Mouse (Mus musculus): ENCODE measurements around the gene Acsl6.
"Not testable (repeated sequence)": the region's sequence is repeated elsewhere in the genome, so short reads cannot be mapped to it uniquely, and the experiment has no call there.

The Acsl6 gene

GRCm38 (mm10) chr11:54303728-54304470, at the start of gene Acsl6:
Gene Acsl6 (plus strand): TSS chr11:54303798.
- peak; percentile 83 for DNase-seq (ENCODE audit: low read depth, low spot score)

GRCm38 (mm10) chr11:54254114-54254513, 49.5 kb upstream of the Acsl6 start:
- DNase-seq (ENCODE audit: low read depth, low spot score) = peak; percentile 55

- peak; percentile 94 for DNase-seq (ENCODE audit: low read depth, low spot score)
These were observed 46.8 kb upstream of the Acsl6 start for GRCm38 (mm10) chr11:54256624-54257376.

GRCm38 (mm10) chr11:54263405-54264031, 40.1 kb upstream of the Acsl6 start:
- DNase-seq (ENCODE audit: low read depth, low spot score) = no peak

DNA sequence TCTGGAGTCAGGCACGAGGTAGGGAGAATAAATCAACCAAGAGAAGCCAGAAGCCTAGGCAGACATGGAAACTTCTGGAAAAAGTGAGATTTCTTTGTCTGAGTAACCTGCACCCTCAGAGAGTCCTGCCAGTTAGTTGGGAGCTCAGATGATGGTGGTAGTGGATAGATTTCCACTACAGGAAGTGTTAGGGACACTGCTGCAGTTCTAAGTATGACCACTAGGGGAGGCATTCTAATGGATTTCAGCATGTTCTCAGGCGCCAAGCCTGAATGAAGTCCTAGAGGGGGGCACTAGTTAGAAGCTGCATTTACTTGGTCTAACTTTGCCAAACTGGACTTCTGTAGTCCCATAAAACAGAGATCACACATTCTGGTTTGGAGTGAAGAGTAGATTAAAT, 39.1 kb upstream of the Acsl6 start:
- DNase-seq (ENCODE audit: low read depth, low spot score) = peak; percentile 85

- DNase-seq (ENCODE audit: low read depth, low spot score) = no peak
These were observed 36.4 kb upstream of the Acsl6 start, which contains the start of gene Il3 for GRCm38 (mm10) chr11:54267177-54267576. Gene Il3 (minus strand): TSS chr11:54267277.

GRCm38 (mm10) chr11:54269191-54269896, 34.3 kb upstream of the Acsl6 start:
- peak; percentile 31 for DNase-seq (ENCODE audit: low read depth, low spot score)

GRCm38 (mm10) chr11:54271437-54271949, 32.1 kb upstream of the Acsl6 start:
- no peak for DNase-seq (ENCODE audit: low read depth, low spot score)

GRCm38 (mm10) chr11:54287821-54288453, 15.7 kb upstream of the Acsl6 start:
- DNase-seq (ENCODE audit: low read depth, low spot score) = no peak

DNA sequence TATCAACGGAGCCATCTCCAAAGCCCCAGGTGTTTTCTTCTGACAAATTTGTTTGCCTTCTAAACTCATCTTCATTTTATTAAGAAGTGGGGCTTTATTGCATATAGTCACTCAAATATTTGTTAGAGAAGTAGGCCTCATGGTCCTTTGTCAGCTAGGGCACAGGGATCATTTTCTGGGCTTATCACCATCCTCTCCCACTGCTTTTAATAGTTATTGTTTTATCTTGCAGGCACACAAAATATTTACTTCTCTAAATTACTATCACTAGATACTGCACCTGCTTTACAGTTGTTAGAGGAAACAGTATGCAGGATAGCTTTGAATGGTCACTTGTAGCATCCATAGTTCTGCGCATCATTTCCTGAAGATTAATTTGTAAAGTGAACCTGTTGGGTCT, 11.4 kb upstream of the Acsl6 start:
- DNase-seq (ENCODE audit: low read depth, low spot score) = no peak

DNA sequence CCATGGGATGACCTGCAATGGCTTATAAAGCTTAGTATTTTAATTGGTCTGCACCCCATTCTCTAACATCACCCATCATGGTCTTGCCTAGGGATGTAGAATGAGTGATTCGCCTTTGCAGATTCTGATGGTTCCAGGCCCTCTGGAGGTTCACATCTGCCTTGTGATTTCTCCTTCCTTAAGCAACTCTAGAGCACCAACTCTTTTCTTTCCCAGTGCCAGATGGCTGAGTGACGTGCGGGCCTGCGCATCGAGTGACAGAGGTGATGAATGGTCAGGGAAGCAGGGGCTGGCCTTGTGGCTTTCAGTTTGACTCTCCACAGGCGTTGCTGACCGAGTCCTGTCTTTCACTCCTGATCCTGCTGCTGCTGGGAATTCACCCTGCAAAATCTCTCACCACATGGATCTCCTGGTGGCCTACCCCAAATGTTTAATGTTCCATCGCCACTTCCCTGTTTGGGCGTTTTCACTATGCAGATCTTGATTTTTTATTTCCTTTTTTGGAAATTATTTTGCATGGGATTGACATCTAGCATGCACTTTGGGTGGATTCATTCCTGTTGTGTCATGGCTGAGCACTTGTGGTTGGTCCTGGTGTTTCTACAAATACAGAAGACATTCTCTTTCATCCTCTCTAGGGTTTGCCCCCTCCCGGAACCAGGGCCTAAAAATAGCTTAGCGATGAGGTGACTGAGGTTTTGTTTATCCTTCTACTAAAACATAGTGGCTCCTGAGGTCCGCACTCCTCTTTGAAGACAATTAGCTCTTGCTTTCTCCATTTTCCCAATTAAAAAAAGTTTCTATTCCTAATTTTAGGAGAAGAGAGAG, 9.4 kb upstream of the Acsl6 start:
- DNase-seq (ENCODE audit: low read depth, low spot score) = no peak

DNA sequence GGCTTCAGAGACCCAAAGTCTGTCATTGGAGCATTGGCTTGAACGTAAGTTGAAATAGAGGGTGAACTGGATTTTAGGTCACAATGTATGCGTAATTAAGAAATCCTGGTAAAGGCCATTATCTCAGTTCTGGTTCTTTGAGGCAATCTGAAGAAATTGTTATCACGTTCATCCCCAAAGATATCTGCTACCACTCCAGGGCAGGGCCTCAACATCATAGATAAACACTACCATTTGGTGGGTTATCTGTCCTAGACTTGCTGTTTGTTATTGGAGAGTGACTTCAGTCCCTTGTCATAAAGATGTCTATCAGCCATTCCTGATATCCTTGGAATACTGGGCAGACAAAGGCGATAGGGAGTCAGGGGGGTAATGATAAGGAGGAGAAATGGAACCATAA, 7.6 kb upstream of the Acsl6 start:
- no peak for DNase-seq (ENCODE audit: low read depth, low spot score)

DNA sequence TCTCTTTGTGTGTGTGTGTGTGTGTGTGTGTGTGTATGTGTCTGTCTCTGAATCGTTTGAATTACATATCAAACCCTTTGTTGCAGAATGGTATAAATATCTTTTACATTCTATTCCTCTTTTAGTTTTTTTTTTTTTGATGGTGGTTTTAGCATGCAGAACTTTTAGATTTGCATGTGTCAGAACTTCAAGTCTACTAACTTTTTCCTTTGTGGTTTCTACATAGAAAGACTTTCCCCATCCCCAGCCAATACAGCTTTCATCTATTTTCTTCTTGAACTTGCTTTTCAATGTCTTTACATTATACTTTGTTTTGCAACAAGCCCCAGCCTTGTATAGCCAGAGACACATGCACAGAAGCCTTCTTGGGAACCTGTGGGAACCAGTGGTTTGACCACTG, 6.9 kb upstream of the Acsl6 start:
- DNase-seq (ENCODE audit: low read depth, low spot score) = no peak

GRCm38 (mm10) chr11:54297471-54297870, 6.1 kb upstream of the Acsl6 start:
- not testable (repeated sequence) for DNase-seq (ENCODE audit: low read depth, low spot score)

DNA sequence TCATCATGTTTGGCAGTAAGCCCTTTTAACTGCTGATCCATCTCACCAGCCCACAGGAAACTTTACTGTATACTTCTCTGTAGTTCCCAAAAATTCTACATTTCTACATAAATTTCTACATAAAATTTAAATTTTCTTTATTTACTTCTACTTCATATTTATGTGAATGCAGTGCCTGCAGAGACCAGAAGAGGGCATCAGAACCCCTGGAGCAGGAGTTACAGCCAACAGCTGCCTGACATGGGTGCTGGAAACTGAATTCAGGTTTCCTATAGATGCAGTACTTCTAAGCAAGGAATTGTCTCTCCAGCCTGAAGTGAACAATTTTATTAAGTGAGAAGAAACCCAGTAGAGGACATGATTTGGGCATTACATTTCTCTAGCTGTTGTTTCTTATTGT, 4.8 kb upstream of the Acsl6 start:
- DNase-seq (ENCODE audit: low read depth, low spot score) = no peak

DNA sequence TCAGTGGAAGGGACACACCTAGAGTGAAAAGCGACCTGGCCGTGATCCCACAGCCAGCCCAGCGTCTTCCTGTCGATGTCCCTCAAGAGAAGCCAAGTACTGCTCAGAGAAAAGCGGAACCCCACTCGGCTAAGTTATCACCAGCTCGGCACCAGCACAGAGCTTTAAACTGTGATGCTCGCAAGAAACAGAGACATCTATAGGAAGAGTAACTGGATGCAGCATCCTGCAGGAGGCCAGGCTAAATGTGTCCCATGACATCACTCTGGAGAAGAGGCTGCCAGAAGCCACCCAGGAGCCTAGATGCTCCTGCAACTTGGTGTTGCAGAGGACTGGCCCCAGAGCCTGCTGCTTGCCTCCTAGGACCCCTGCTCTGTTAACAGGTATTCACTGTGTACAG, 1.6 kb upstream of the Acsl6 start:
- peak; percentile 91 for DNase-seq (ENCODE audit: low read depth, low spot score)

- no peak for DNase-seq (ENCODE audit: low read depth, low spot score)
These were observed 992 bp upstream of the Acsl6 start for GRCm38 (mm10) chr11:54302606-54303005.

- DNase-seq (ENCODE audit: low read depth, low spot score) = no peak
These were observed 396 bp upstream of the Acsl6 start for GRCm38 (mm10) chr11:54303076-54303727.

DNA sequence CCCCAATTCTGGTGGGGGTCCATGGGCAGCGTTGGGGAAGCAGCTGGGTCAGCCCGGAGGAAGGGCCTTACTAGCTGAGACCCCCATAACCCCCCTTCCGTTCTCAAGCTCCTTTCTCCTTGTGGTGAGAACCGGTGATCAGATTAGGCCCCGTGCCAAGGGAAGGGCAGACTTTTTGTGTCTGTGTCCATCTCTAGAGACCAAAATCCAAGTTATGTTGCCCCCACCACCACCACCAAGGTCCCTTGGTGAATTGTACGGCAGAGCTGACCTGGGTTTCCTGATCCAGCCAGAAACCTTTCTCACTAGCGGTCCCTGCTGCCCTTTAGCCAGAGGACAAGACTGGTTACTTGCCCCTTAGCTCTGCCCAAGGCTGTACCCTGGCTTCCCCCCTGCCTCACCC, 874 bp downstream of the Acsl6 start:
- no peak for DNase-seq (ENCODE audit: low read depth, low spot score)

- DNase-seq (ENCODE audit: low read depth, low spot score) = no peak
These were observed 1.7 kb downstream of the Acsl6 start for GRCm38 (mm10) chr11:54305331-54305730.
